Mouse (Mus musculus) myocyte (in vitro differentiated cells): ENCODE data around the gene AV320801.
"Not testable (repeated sequence)": the region's sequence is repeated elsewhere in the genome, so short reads cannot be mapped to it uniquely, and the experiment has no call there.

ENCODE experiments used
- MAX ChIP-seq: IDR thresholded peaks from one replicate; pipeline ENCODE4 v1.6.1; 2011; ENCODE audit warnings: low read depth, mild to moderate bottlenecking, control low read depth
- MYOD1 ChIP-seq, 3 experiments: IDR thresholded peaks; one replicate each; pipeline ENCODE4 v1.6.1; 2011; ENCODE audit warnings: control low read depth in 2 of 3, low read depth in 2 of 3, mild to moderate bottlenecking in 2 of 3, moderate library complexity in 1 of 3; ENCODE audit not compliant: insufficient read length in 2 of 3, control insufficient read depth in 1 of 3
- MYOG ChIP-seq, 3 experiments: IDR thresholded peaks; one replicate each; pipeline ENCODE4 v1.6.1; 2011; ENCODE audit warnings: control low read depth in 2 of 3, low read depth in 2 of 3, mild to moderate bottlenecking in 2 of 3; ENCODE audit not compliant: insufficient read length in 2 of 3, control insufficient read depth in 1 of 3, insufficient read depth in 1 of 3
- POLR2A ChIP-seq: IDR thresholded peaks from one replicate; pipeline ENCODE4 v1.6.1; 2011; ENCODE audit warnings: low read depth, mild to moderate bottlenecking, control low read depth, moderate library complexity; ENCODE audit not compliant: insufficient read length
- POLR2AphosphoS2 ChIP-seq: IDR thresholded peaks from one replicate; pipeline ENCODE4 v1.6.1; 2011; ENCODE audit warnings: low read depth, control low read depth; ENCODE audit not compliant: insufficient read length
- REST ChIP-seq: IDR thresholded peaks from one replicate; pipeline ENCODE4 v1.6.1; 2011; ENCODE audit warnings: mild to moderate bottlenecking, control low read depth, moderate library complexity; ENCODE audit not compliant: insufficient read depth, insufficient read length
- SRF ChIP-seq: IDR thresholded peaks from one replicate; pipeline ENCODE4 v1.6.1; 2011; ENCODE audit warnings: low read depth; ENCODE audit not compliant: control insufficient read depth, insufficient read length
- TCF12 ChIP-seq: IDR thresholded peaks from one replicate; pipeline ENCODE4 v1.6.1; 2011; ENCODE audit warnings: mild to moderate bottlenecking, control low read depth; ENCODE audit not compliant: poor library complexity, insufficient read depth, severe bottlenecking
- TCF3 ChIP-seq: IDR thresholded peaks from one replicate; pipeline ENCODE4 v1.6.1; 2011; ENCODE audit warnings: low read depth, control low read depth; ENCODE audit not compliant: insufficient read length
- USF1 ChIP-seq: IDR thresholded peaks from one replicate; pipeline ENCODE4 v1.6.1; 2011; ENCODE audit warnings: low read depth, mild to moderate bottlenecking, control low read depth, moderate library complexity

GRCm38 (mm10) chrX:135483183-135483582, 11.2 kb upstream of the AV320801 start:
- TF ChIP-seq POLR2A; POLR2AphosphoS2; MYOG (IDR thresholded peaks at IDR 0.05; ENCODE audit: control insufficient read depth in 1 of 3, insufficient read depth in 1 of 3, insufficient read length in 2 of 3, low read depth in 2 of 3); MAX; USF1; SRF; TCF3; REST; MYOD1 (IDR thresholded peaks at IDR 0.05; ENCODE audit: control insufficient read depth in 1 of 3, insufficient read length in 2 of 3, low read depth in 2 of 3); TCF12: not testable (repeated sequence)
